Mouse (Mus musculus) stomach, embryonic 16.5 days (tissue): ENCODE results near the gene Tubb2a. TPM values are rescaled to one million over a fixed set of nuclear protein-coding genes. Genes with fewer than 3 reads are reported as not detected.

Source experiments
- ATAC-seq: fragments of 200-750 bp; cut with Nextera tagmentation; 2 replicates; pipeline ENCODE4 v1.8.0; 2017; ENCODE audit warnings: moderate number of reproducible peaks, moderate TSS enrichment; ENCODE audit not compliant: insufficient read depth, low FRiP score
- H3K27ac ChIP-seq: fragments of 300-500 bp; sonication (generic); 2 replicates; pipeline ENCODE4 v1.5.1; 2014; ENCODE audit warnings: low read length
- H3K27me3 ChIP-seq: fragments of 300-500 bp; sonication (generic); 2 replicates; pipeline ENCODE4 v1.6.1; 2014; ENCODE audit warnings: low read length, control low read depth, mixed read lengths; ENCODE audit not compliant: control insufficient read depth, insufficient read depth
- H3K36me3 ChIP-seq: fragments of 300-500 bp; sonication (generic); 2 replicates; pipeline ENCODE4 v1.6.1; 2014; ENCODE audit warnings: low read length; ENCODE audit not compliant: control insufficient read depth, insufficient read depth
- H3K4me1 ChIP-seq: fragments of 300-500 bp; sonication (generic); 2 replicates; pipeline ENCODE4 v1.6.1; 2014; ENCODE audit warnings: low read length, control low read depth, mixed read lengths; ENCODE audit not compliant: control insufficient read depth, insufficient read depth
- H3K4me2 ChIP-seq: fragments of 300-500 bp; sonication (generic); 2 replicates; pipeline ENCODE4 v1.6.1; 2014; ENCODE audit warnings: low read depth, low read length, mixed read lengths
- H3K4me3 ChIP-seq: fragments of 300-500 bp; sonication (generic); replicated peaks from 2 replicates; pipeline ENCODE4 v1.5.1; 2014; ENCODE audit warnings: mild to moderate bottlenecking, low read length
- H3K9ac ChIP-seq: fragments of 300-500 bp; sonication (generic); 2 replicates; pipeline ENCODE4 v1.6.1; 2014; ENCODE audit warnings: low read length
- H3K9me3 ChIP-seq: fragments of 300-500 bp; sonication (generic); replicated peaks from 2 replicates; pipeline ENCODE4 v1.6.1; 2016; ENCODE audit warnings: low read length, control low read depth; ENCODE audit not compliant: control insufficient read depth
- WGBS: fragments of 180-500 bp; shearing (Covaris S2); extraction: QIAGEN DNeasy Blood & Tissue Kit; methylation state at CpG from one replicate; pipeline ENCODE4 v1.1.7; 2014; 5-methylcytosine and 5-hydroxymethylcytosine counted together
- polyA plus RNA-seq: library from polyadenylated mRNA; unstranded; fragments of >200 nt; fragmentation: Nextera tagmentation; extraction: Ambion mirVana; gene quantifications from 2 replicates; pipeline ENCODE4 v1.2.1, GENCODE M21; 2015

Gene Tubb2a
- polyA plus RNA-seq: 221 and 243 TPM in 2 replicates

- H3K27ac ChIP-seq: peak within 1 kb of the TSS; percentile 66
- peak; percentile 89 for ATAC-seq
- WGBS: under 1% methylated on average over 45 of the region's 45 CpGs
Measured at GRCm38 (mm10) chr13:34077492-34078271, at the start of gene Tubb2a. Gene Tubb2a, minus strand, starts transcription at chr13:34078007.

DNA sequence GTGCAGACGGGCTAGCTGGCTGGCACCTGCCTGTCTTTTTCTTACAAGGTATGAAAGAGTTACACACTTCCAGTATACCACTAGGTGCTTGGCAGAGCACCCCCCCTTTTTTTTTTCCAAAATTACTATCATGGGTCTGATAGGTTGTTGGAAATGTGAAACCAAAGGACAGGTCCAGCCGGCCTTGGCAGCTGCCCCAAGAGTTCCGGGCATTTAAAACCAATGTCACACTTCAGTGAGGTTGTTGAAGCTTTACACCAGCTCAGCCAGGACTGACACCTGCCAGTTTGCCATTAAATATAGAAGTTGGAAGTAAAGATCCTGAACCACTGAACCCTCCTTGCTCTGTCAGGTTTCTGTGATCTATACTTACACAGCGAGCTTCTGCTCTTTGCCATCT is 47.9 kb upstream of the Tubb2a start:
- 78% methylated on average over 4 of the region's 4 CpGs for WGBS
- Histone ChIP-seq H3K9ac (no peak overlapping the region), H3K4me1 (peaks cover 9% of the 10 kb centered on the region), H3K4me2 (no peak overlapping the region), H3K9me3 (no peaks in the 10 kb centered on the region), H3K27me3 (no peaks in the 10 kb centered on the region), H3K27ac (no peak overlapping the region), H3K4me3 (no peak overlapping the region), H3K36me3 (no peaks in the 10 kb centered on the region)
- no peak for ATAC-seq

More at GRCm38 (mm10) chr13:34077492-34078271, at the start of gene Tubb2a:
- Histone ChIP-seq H3K27me3 (no peaks in the 10 kb centered on the region), H3K4me1 (peaks cover 12% of the 10 kb centered on the region), H3K36me3 (no peaks in the 10 kb centered on the region), H3K9me3 (no peaks in the 10 kb centered on the region), H3K9ac (peak within 1 kb of the TSS; percentile 91), H3K4me3 (peak within 1 kb of the TSS; percentile 88), H3K4me2 (peak within 1 kb of the TSS; percentile 89)

- H3K36me3 ChIP-seq: no peaks in the 10 kb centered on the region
- no peaks in the 10 kb centered on the region for H3K9me3 ChIP-seq
- H3K4me1 ChIP-seq: no peaks in the 10 kb centered on the region
- no peak overlapping the region for H3K4me2 ChIP-seq
- no peak for ATAC-seq
- no peaks in the 10 kb centered on the region for H3K27me3 ChIP-seq
- H3K4me3 ChIP-seq: no peak overlapping the region
- H3K9ac ChIP-seq: no peak overlapping the region
- WGBS: 94% methylated on average over 2 of the region's 2 CpGs
- no peak overlapping the region for H3K27ac ChIP-seq
Measured at GRCm38 (mm10) chr13:34120536-34120935, 42.7 kb upstream of the Tubb2a start.

GRCm38 (mm10) chr13:34119406-34119805 is 41.6 kb upstream of the Tubb2a start:
- Histone ChIP-seq H3K9me3 (no peaks in the 10 kb centered on the region), H3K4me2 (no peak overlapping the region), H3K27ac (no peak overlapping the region), H3K4me1 (no peaks in the 10 kb centered on the region), H3K4me3 (no peak overlapping the region), H3K27me3 (no peaks in the 10 kb centered on the region), H3K36me3 (no peaks in the 10 kb centered on the region), H3K9ac (no peak overlapping the region)
- 18% methylated on average over 4 of the region's 4 CpGs for WGBS
- ATAC-seq: no peak

- Histone ChIP-seq H3K9ac (no peak overlapping the region), H3K9me3 (no peaks in the 10 kb centered on the region), H3K4me2 (no peak overlapping the region), H3K4me3 (no peak overlapping the region), H3K27me3 (no peaks in the 10 kb centered on the region), H3K27ac (no peak overlapping the region), H3K4me1 (no peaks in the 10 kb centered on the region), H3K36me3 (no peaks in the 10 kb centered on the region)
- ATAC-seq: no peak
- 65% methylated on average over 4 of the region's 4 CpGs for WGBS
Measured at GRCm38 (mm10) chr13:34118816-34119215, 41.0 kb upstream of the Tubb2a start.

GRCm38 (mm10) chr13:34116508-34116907 is 38.7 kb upstream of the Tubb2a start:
- Histone ChIP-seq H3K9ac (no peak overlapping the region), H3K36me3 (no peaks in the 10 kb centered on the region), H3K9me3 (no peaks in the 10 kb centered on the region), H3K4me3 (no peak overlapping the region), H3K4me1 (no peaks in the 10 kb centered on the region), H3K4me2 (no peak overlapping the region), H3K27me3 (no peaks in the 10 kb centered on the region), H3K27ac (no peak overlapping the region)
- no peak for ATAC-seq
- 71% methylated on average over 6 of the region's 6 CpGs for WGBS

GRCm38 (mm10) chr13:34114654-34115053 is 36.8 kb upstream of the Tubb2a start:
- Histone ChIP-seq H3K9me3 (no peaks in the 10 kb centered on the region), H3K27ac (no peak overlapping the region), H3K36me3 (no peaks in the 10 kb centered on the region), H3K4me1 (no peaks in the 10 kb centered on the region), H3K4me3 (no peak overlapping the region), H3K9ac (no peak overlapping the region), H3K27me3 (no peaks in the 10 kb centered on the region), H3K4me2 (no peak overlapping the region)
- no peak for ATAC-seq
- WGBS: 76% methylated on average over 4 of the region's 4 CpGs

DNA sequence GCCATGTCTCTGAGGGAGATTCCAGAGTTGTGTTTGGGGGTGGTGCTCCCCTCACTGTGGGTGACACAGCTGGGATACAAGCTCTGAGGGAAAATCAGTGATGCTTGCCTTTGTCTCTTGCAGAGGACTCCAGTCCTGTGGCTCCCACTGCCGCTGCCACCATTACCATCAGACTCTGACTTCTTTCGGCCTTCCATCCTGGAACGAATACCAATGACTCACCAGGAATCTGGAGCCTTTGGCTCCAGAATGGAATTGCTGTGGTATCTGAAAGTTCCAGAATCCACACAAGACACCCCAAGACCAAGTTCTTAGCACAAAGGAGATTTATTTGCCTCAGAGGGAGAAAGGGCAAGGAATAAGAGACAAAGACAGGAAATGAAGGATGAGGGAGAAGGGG is 35.3 kb upstream of the Tubb2a start:
- Histone ChIP-seq H3K4me1 (no peaks in the 10 kb centered on the region), H3K27ac (no peak overlapping the region), H3K9me3 (no peaks in the 10 kb centered on the region), H3K36me3 (no peaks in the 10 kb centered on the region), H3K4me3 (no peak overlapping the region), H3K9ac (no peak overlapping the region), H3K27me3 (no peaks in the 10 kb centered on the region), H3K4me2 (no peak overlapping the region)
- ATAC-seq: no peak
- WGBS: 93% methylated on average over 3 of the region's 3 CpGs

GRCm38 (mm10) chr13:34112369-34113081 is 34.7 kb upstream of the Tubb2a start:
- Histone ChIP-seq H3K27me3 (no peaks in the 10 kb centered on the region), H3K9me3 (no peaks in the 10 kb centered on the region), H3K4me1 (no peaks in the 10 kb centered on the region), H3K27ac (no peak overlapping the region), H3K4me2 (no peak overlapping the region), H3K36me3 (no peaks in the 10 kb centered on the region), H3K4me3 (no peak overlapping the region), H3K9ac (no peak overlapping the region)
- 60% methylated on average over 5 of the region's 5 CpGs for WGBS
- peak; percentile 76; the same call in 1 of the 2 replicates for ATAC-seq
